Mouse (Mus musculus) heart, embryonic 16.5 days (tissue): ENCODE data around the gene 9430097D07Rik. TPM values are rescaled to one million over a fixed set of nuclear protein-coding genes. Genes with fewer than 3 reads are reported as not detected.

ENCODE experiments used
- ATAC-seq: fragments of 200-750 bp; cut with Nextera tagmentation; replicated peaks from 2 replicates; pipeline ENCODE4 v1.8.0; 2017; ENCODE audit warnings: moderate number of reproducible peaks; ENCODE audit not compliant: insufficient read depth, low FRiP score; ENCODE audit errors: extremely low read depth
- H3K27ac ChIP-seq: fragments of 300-500 bp; sonication (generic); 2 replicates; pipeline ENCODE4 v1.5.1; 2014; ENCODE audit warnings: mild to moderate bottlenecking, low read length, control low read depth, moderate library complexity
- H3K27me3 ChIP-seq: fragments of 300-500 bp; sonication (generic); 2 replicates; pipeline ENCODE4 v1.6.1; 2014; ENCODE audit warnings: low read length, mixed read lengths; ENCODE audit not compliant: control insufficient read depth, insufficient read depth
- H3K36me3 ChIP-seq: fragments of 300-500 bp; sonication (generic); 2 replicates; pipeline ENCODE4 v1.6.1; 2014; ENCODE audit not compliant: control insufficient read depth, insufficient read depth
- H3K4me1 ChIP-seq: fragments of 300-500 bp; sonication (generic); 2 replicates; pipeline ENCODE4 v1.6.1; 2014; ENCODE audit warnings: low read length, mixed read lengths; ENCODE audit not compliant: control insufficient read depth, insufficient read depth
- H3K4me2 ChIP-seq: fragments of 300-500 bp; sonication (generic); 2 replicates; pipeline ENCODE4 v1.6.1; 2014; ENCODE audit warnings: low read depth, mild to moderate bottlenecking, control low read depth, low read length
- H3K4me3 ChIP-seq: fragments of 300-500 bp; sonication (generic); 2 replicates; pipeline ENCODE4 v1.5.1; 2014; ENCODE audit warnings: mild to moderate bottlenecking, control low read depth, low read length
- H3K9ac ChIP-seq: fragments of 300-500 bp; sonication (generic); 2 replicates; pipeline ENCODE4 v1.6.1; 2014; ENCODE audit warnings: low read length, control low read depth
- H3K9me3 ChIP-seq: fragments of 300-500 bp; sonication (generic); replicated peaks from 2 replicates; pipeline ENCODE4 v1.6.1; 2016; ENCODE audit warnings: low read length; ENCODE audit not compliant: control insufficient read depth
- WGBS: fragments of 180-500 bp; shearing (Covaris S2); extraction: QIAGEN DNeasy Blood & Tissue Kit; methylation state at CpG from one replicate; pipeline ENCODE4 v1.1.7; 2014; 5-methylcytosine and 5-hydroxymethylcytosine counted together
- polyA plus RNA-seq: library from polyadenylated mRNA; unstranded; fragments of >200 nt; fragmentation: Nextera tagmentation; extraction: Ambion mirVana; gene quantifications from 2 replicates; pipeline ENCODE4 v1.2.1, GENCODE M21; 2015

The 9430097D07Rik gene
- polyA plus RNA-seq, 1 experiment from 2014 or later, result not detected

DNA sequence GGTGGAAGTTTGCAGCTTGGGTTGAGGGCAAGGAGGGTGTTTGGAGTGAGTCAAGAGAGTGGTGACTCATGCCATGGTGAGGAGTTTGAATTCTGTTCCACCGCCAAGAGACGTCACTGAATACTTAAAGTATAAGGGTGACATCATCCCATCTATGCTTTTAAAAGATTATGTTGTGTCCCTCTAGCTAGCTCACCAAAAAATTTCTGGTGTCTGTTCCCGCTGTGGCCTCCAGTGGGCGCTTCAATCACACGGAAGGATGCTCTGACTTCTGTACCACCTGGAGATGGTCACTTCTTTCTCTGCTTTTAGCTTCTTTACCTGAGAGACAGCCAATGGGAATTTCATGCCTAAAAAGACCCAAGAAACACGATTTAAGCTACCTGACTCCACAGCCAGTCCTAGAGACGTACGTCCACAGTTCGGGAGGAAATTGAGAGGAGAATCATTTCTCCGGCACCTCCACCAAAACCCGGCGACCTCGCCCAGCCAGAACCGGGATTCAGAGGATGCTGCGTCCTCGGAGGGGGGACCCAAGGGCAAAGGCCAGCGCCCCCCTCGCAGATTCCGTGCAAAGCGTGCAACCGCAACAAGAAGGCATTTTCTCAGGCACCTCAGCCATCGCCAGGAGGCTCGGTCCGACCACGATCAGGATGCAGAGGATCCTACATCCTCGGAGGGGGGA, 441 bp downstream of the 9430097D07Rik start:
- ATAC-seq, result no peak
- WGBS, result 4% methylated on average over 26 of the region's 26 CpGs

DNA sequence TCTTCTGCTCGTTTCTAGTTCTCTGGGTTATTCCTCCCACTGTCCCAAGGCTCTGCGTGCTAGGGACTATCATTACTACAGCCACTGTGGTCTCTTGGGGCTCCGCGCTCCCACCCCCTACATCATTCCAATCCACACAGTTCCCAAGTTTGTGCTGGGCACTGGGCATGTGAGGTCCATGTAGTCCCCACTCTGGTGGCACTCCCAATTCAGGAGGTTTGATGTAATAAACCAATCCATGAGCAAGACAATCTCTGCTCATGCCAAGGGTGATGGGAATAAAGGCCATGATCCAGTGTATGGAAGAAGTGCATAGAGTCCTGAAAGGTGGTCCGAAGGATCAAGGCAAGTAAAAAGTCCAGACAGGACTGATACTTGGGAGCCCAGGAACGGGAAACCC, 987 bp downstream of the 9430097D07Rik start, which contains the start of gene Pip5kl1:
Gene Pip5kl1 (plus strand): TSS at position 301 of the 400 bp plus-strand sequence.
- Histone ChIP-seq H3K27me3 (peaks cover 23% of the 10 kb centered on the region), H3K4me2 (peak within 1 kb of the TSS; percentile 62), H3K4me1 (peaks cover 19% of the 10 kb centered on the region), H3K27ac (no peak within 1 kb of the TSS), H3K9me3 (no peaks in the 10 kb centered on the region), H3K4me3 (peak within 1 kb of the TSS; percentile 37), H3K9ac (peak within 1 kb of the TSS; percentile 37; the same call in 1 of the 2 replicates), H3K36me3 (peaks cover 7% of the 10 kb centered on the region; the same call in 1 of the 2 replicates)
- 71% methylated on average over 6 of the region's 6 CpGs for WGBS
- no peak for ATAC-seq

More for the DNA sequence above, 441 bp downstream of the 9430097D07Rik start:
- H3K36me3 ChIP-seq, result peaks cover 7% of the 10 kb centered on the region; the same call in 1 of the 2 replicates
- peak overlapping the region; percentile 37 for H3K4me3 ChIP-seq
- peaks cover 25% of the 10 kb centered on the region for H3K27me3 ChIP-seq
- H3K9ac ChIP-seq, result peak overlapping the region; percentile 37; the same call in 1 of the 2 replicates
- no peak overlapping the region for H3K27ac ChIP-seq
- no peaks in the 10 kb centered on the region for H3K9me3 ChIP-seq
- peak overlapping the region; percentile 62 for H3K4me2 ChIP-seq
- H3K4me1 ChIP-seq, result peaks cover 19% of the 10 kb centered on the region

DNA sequence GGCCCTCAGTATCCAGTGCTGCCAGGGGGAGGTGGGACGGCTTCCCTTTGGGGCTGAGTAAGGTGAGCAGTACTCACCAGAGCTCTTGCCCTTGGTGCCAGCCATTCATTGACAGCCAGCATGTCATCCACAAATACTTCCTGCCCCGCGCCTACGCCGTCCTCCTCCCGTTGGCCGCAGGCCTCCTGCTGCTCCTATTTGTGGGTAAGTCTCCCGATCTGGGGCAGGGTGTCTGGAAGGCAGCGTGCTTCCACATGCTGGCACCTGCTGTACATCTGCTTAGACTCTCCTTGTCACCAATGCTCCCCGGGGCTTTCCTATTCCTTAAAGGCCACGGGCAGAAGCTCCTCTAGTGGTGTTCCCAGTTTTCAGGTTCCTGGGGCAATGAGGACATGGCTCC, 3.3 kb downstream of the 9430097D07Rik start:
- no peak overlapping the region for H3K27ac ChIP-seq
- H3K27me3 ChIP-seq, result peaks cover 10% of the 10 kb centered on the region
- ATAC-seq, result no peak
- no peak overlapping the region for H3K4me3 ChIP-seq
- H3K36me3 ChIP-seq, result peaks cover 11% of the 10 kb centered on the region
- H3K4me1 ChIP-seq, result peaks cover 24% of the 10 kb centered on the region
- WGBS, result 90% methylated on average over 11 of the region's 11 CpGs
- H3K9ac ChIP-seq, result no peak overlapping the region
- H3K9me3 ChIP-seq, result no peaks in the 10 kb centered on the region
- no peak overlapping the region for H3K4me2 ChIP-seq

DNA sequence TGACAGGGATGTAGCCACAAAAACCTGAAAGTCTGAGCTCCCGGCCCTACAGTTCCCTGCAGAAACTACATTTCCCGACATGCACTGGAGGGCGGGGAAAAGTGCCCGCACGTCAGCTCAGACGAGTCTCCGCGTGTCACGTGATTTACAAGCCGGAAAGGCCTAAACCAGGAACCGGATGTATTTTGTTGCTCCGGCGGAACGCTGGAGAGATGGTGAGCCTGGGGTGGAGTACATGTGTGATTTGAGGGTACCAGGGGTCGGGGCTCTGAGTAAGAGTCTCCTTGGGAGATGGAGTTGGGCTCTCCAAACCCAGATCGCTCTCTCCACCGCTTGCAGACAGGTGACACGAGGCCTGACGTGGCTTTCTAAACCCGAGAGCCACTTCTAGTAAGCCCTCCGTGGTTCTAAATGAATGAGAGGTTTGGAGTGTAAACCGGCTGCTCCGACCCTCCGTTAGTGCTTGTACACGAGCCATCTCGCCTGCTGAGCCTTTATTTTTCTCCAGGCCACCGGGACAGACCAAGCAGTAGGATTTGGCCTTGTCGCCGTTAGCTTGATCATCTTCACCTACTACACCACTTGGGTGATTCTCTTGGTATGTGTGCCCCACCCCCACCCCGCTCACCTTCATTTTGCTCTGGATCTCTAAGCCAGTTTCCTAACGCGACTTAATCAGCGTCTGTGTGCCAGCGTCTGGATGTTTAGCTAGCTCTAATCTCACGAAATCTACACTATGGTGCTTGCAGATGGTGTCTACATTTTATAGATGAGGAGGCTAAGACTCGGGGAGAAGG, 4.6 kb downstream of the 9430097D07Rik start, which contains the start of gene Dpm2:
Gene Dpm2 (plus strand): TSS at position 161 of the 797 bp plus-strand sequence.
- peak within 1 kb of the TSS; percentile 95 for H3K4me2 ChIP-seq
- H3K27ac ChIP-seq, result peak within 1 kb of the TSS; percentile 55
- peaks cover 4% of the 10 kb centered on the region for H3K27me3 ChIP-seq
- H3K9me3 ChIP-seq, result no peaks in the 10 kb centered on the region
- peak within 1 kb of the TSS; percentile 88 for H3K9ac ChIP-seq
- H3K4me1 ChIP-seq, result peaks cover 27% of the 10 kb centered on the region
- peaks cover 11% of the 10 kb centered on the region for H3K36me3 ChIP-seq
- WGBS, result 1% methylated on average over 36 of the region's 36 CpGs
- H3K4me3 ChIP-seq, result peak within 1 kb of the TSS; percentile 89
- ATAC-seq, result peak; percentile 77

DNA sequence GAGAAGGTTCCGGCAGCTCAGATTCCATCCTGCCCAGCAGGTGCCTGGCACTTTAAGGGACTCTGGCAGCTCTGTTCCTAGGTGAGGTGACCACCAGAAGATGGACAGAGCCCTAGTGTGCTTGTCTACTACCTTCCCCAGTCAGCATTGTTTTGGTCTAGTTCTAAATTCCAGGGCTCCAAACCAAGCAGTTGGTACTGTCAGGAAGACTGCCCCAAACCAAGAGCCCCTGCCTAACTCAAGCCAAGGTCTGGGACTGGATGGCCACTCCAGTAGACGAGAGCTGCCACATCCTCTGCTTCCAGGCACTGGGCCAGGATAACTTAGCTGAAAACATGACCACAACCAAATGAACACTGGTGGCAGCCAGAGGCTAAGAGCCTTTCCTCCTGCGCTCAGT, 6.5 kb downstream of the 9430097D07Rik start:
- Histone ChIP-seq H3K4me1 (peaks cover 20% of the 10 kb centered on the region), H3K4me2 (no peak overlapping the region), H3K4me3 (no peak overlapping the region), H3K9me3 (no peaks in the 10 kb centered on the region), H3K9ac (no peak overlapping the region), H3K27ac (no peak overlapping the region), H3K36me3 (peaks cover 13% of the 10 kb centered on the region), H3K27me3 (no peaks in the 10 kb centered on the region)
- ATAC-seq, result no peak
- WGBS, result 79% methylated on average over 3 of the region's 3 CpGs

DNA sequence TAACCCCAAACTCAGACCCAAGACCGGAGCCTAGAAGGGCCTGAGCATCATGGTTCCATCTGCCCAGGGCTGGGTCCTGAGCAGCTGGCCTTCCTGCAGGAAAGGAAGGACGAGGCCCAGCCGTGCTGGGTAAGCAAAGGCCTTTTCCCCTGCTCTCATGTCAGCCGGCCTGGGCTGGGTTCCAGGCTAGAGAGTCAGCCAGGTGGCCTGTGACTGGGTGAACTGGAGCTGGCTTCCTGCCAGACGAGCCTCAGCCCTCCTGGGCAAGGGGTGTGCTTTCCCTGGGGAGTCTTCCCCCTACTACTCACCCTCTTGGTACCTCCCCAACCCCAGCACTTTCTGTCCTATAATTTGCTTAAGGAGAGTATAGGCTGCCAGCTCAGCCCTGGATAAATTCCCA, 7.3 kb downstream of the 9430097D07Rik start:
- no peak overlapping the region for H3K9ac ChIP-seq

DNA sequence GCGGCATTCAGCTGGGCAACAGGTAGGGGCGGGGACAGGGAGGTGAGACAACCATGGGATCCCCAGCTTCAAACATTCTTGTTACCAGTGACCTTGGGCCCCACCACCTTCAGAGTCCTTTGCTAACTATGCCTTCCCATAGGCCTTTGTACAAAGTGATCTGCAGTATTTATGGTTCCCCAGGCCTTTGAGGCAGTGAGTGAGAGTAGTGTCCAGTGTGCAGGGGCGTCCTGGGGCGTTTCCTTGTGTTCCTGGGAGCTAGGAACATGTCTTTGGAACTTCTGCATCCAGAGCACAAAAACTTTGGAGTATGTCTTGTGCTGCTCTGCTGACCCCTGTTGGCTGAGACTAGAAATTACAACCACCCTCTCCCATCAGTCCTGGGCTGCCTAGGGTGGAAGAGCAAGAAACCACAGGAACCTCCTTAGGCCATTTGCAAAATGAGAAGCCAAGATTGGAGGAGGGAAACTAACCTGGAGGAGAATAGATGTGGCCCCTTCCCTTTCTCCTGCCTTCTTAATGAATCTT, 8.9 kb downstream of the 9430097D07Rik start:
- Histone ChIP-seq H3K27me3 (no peaks in the 10 kb centered on the region), H3K9me3 (no peaks in the 10 kb centered on the region), H3K36me3 (peaks cover 9% of the 10 kb centered on the region), H3K4me2 (no peak overlapping the region), H3K9ac (peak overlapping the region; percentile 44), H3K4me1 (peaks cover 15% of the 10 kb centered on the region), H3K4me3 (no peak overlapping the region), H3K27ac (peak overlapping the region; percentile 33; the same call in 1 of the 2 replicates)
- ATAC-seq, result no peak
- WGBS, result 37% methylated on average over 4 of the region's 4 CpGs

More for the DNA sequence above, 7.3 kb downstream of the 9430097D07Rik start:
- WGBS, result 45% methylated on average over 5 of the region's 5 CpGs
- Histone ChIP-seq H3K27me3 (no peaks in the 10 kb centered on the region), H3K36me3 (peaks cover 14% of the 10 kb centered on the region), H3K4me1 (peaks cover 20% of the 10 kb centered on the region), H3K4me2 (no peak overlapping the region), H3K27ac (no peak overlapping the region), H3K9me3 (no peaks in the 10 kb centered on the region), H3K4me3 (no peak overlapping the region)
- no peak for ATAC-seq

DNA sequence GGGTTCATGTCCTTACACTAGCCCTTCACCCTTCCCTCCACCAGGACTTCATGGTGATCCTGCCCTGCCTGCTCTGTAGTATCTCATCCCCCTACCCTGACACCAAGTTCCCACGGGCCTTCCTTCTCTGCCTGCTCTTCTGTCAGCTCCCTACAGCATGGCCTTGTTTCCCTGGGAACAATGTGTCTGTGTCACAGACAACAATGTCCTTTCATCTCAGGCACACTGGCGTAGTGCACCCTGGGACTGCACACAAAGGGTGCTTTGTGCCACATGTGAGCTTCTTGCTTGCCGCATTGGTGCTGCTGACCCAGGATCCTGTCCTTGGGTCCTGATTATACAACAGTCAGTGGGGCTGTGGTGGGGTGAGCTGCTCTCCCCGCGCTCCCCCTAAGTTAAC, 15.9 kb downstream of the 9430097D07Rik start:
- H3K4me2 ChIP-seq, result no peak overlapping the region
- H3K4me1 ChIP-seq, result peaks cover 2% of the 10 kb centered on the region; the same call in 1 of the 2 replicates
- no peaks in the 10 kb centered on the region for H3K9me3 ChIP-seq
- 64% methylated on average over 5 of the region's 5 CpGs for WGBS
- H3K27me3 ChIP-seq, result no peaks in the 10 kb centered on the region
- no peak overlapping the region for H3K9ac ChIP-seq
- H3K27ac ChIP-seq, result no peak overlapping the region
- peaks cover 5% of the 10 kb centered on the region; the same call in 1 of the 2 replicates for H3K36me3 ChIP-seq
- no peak overlapping the region for H3K4me3 ChIP-seq
- ATAC-seq, result no peak
